Mouse (Mus musculus): ENCODE results near the gene Atp7b. TPM values are rescaled to one million over a fixed set of nuclear protein-coding genes. Genes with fewer than 3 reads are reported as not detected.

Gene Atp7b
- polyA plus RNA-seq (2015; fragmentation: Nextera tagmentation; extraction: Ambion mirVana) = 1.3 and 1.7 TPM in 2 replicates

DNA sequence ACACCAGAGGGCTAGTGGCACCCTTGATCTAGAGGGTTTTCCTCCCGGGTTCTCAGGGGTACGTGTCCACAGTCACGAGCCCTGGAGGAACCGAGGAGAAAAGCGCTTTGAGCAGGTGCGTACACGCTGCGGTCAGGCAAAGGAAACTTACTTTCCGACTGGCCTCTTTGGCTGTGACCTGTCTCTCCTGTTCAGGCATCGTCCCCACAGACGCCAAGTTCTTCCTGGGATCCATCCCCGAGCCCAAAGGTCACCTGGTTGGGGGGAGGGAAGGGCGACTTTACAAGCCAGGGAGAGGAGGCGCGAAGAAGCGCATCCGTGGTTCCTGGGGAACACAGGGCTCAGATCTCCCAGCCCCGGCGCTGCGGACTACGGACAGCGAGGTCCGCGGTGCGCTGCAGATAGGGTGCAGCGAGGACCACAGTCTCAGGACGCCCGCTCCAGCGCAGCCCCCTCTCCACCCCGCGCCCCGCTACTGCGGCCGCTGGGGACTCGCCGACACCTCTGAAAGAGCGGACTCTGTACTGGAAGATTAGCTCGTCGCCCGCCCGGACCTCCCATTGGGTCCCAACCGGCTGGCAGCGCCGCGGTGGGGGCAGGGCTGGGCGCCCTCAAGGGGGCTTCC lies at the start of gene Atp7b:
TSS of gene Atp7b (minus strand) at position 485 of the 625 bp plus-strand sequence.
- H3K9me3 ChIP-seq = no peaks in the 10 kb centered on the region
- peaks cover 10% of the 10 kb centered on the region for H3K4me1 ChIP-seq
- H3K36me3 ChIP-seq = peaks cover 13% of the 10 kb centered on the region
- H3K27ac ChIP-seq (replicated peaks) = no peak within 1 kb of the TSS
- H3K9ac ChIP-seq (replicated peaks) = peak within 1 kb of the TSS; percentile 68
- peaks cover 14% of the 10 kb centered on the region; the same call in 1 of the 2 replicates for H3K27me3 ChIP-seq
- under 1% methylated on average over 44 of the region's 46 CpGs for WGBS
- H3K4me3 ChIP-seq = peak within 1 kb of the TSS; percentile 71
- ATAC-seq (replicated peaks) = peak; percentile 94
- peak within 1 kb of the TSS; percentile 87 for H3K4me2 ChIP-seq (replicated peaks)

DNA sequence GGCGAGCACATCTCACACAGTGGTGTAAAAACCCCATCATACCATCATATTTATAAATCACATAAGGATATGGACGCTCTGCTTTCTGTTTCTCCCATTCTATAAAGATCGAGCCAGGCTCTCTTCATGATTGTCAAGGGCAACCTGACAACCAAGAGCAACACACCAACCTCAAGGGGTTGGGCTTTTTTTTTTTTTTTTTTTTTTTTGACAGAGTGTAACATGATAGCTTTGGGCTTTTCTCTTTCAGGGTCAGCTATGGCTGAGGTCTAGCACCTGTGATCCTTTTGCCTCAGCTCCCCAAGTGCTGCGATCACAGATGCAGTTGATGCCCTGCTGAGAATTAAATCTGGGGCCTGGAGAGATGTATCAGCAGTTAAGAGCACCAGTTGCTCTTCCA lies 46.9 kb upstream of the Atp7b start:
- Histone ChIP-seq H3K27ac (replicated peaks) (no peak overlapping the region), H3K4me3 (no peak overlapping the region)

DNA sequence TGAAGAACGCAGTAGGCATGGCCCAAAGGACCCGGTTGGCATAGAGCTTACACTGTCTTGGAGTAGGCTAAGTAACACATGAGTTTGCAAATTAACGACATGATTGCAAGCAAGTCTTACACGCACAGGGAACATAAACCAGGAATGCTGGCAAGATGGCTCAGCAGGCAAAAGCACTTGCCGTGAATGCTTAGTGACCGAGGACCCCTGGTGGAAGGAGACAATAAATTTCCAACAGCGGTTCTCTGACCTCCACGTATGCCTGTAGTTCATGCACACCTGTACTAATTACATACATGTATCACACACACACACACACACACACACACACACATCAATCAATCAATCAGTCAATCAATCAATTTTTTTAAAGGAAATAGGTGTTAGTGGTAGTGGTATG lies 31.5 kb upstream of the Atp7b start:
- Histone ChIP-seq H3K9ac (replicated peaks) (no peak overlapping the region), H3K4me2 (replicated peaks) (no peak overlapping the region), H3K4me1 (no peaks in the 10 kb centered on the region), H3K36me3 (no peaks in the 10 kb centered on the region), H3K9me3 (no peaks in the 10 kb centered on the region), H3K27ac (replicated peaks) (no peak overlapping the region), H3K4me3 (no peak overlapping the region), H3K27me3 (no peaks in the 10 kb centered on the region)
- WGBS = 49% methylated on average over 8 of the region's 8 CpGs
- ATAC-seq (replicated peaks) = no peak

More for the DNA sequence above, 46.9 kb upstream of the Atp7b start:
- Histone ChIP-seq H3K9me3 (no peaks in the 10 kb centered on the region), H3K4me2 (replicated peaks) (no peak overlapping the region), H3K4me1 (no peaks in the 10 kb centered on the region), H3K9ac (replicated peaks) (no peak overlapping the region), H3K36me3 (no peaks in the 10 kb centered on the region), H3K27me3 (no peaks in the 10 kb centered on the region)
- ATAC-seq (replicated peaks) = no peak
- 78% methylated on average over 4 of the region's 4 CpGs for WGBS

DNA sequence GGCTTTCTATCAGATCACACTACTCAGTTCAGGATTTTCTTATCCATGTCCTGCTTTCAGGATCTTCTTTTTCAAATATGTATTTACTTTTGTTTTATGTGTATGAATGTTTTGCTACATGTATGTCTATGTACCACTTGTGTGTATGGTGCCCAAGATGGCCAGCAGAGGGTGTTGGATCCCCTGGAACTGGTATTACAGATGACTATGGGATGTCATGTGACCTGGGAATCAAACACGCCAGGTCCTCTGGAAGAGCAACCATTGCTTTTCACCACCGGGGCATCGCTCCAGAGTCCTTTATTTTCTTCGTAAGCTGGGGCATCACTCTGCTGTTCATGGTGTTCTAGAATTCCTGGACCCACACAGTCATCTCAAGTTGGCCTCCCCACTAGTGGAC lies 29.1 kb upstream of the Atp7b start:
- Histone ChIP-seq H3K4me1 (no peaks in the 10 kb centered on the region), H3K36me3 (no peaks in the 10 kb centered on the region), H3K27me3 (no peaks in the 10 kb centered on the region), H3K9ac (replicated peaks) (no peak overlapping the region), H3K4me2 (replicated peaks) (no peak overlapping the region), H3K9me3 (no peaks in the 10 kb centered on the region), H3K4me3 (no peak overlapping the region), H3K27ac (replicated peaks) (no peak overlapping the region)
- 97% methylated on average over 4 of the region's 4 CpGs for WGBS
- ATAC-seq (replicated peaks) = no peak

DNA sequence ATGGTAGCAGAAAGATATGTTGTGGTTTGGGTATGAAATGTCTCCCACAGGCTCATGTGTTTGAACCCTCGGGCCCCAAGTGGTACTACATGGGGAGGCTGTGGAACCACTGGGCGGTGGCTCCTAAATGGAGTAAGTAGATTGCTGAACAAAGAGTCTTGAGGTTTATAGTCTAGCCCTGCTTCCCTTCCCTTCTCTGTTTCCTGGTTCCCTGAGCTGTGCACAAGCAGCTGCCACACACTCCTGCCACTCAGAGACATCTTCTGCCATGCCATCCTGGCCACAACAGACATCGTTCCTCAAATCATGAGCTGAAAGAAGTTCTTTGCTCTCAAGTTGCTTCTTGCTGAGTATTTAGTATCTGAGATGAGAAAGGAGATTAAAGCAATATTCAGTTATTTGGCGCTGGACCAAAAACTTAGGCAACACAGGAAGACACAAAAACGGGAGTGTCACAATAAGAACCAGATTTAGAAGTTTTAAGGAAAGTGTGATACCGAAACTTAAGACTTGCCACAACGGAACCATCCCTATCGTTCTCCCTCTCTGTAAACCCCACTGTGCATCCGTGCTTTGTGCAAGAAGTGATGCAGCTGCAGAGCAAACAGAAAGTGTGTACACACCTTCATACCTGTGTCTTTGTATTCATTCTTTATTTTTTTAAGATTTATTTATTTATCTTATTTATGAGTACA lies 19.4 kb upstream of the Atp7b start:
- no peak overlapping the region for H3K9ac ChIP-seq (replicated peaks)
- no peak overlapping the region for H3K4me3 ChIP-seq
- no peaks in the 10 kb centered on the region for H3K36me3 ChIP-seq
- WGBS = 87% methylated on average over 9 of the region's 9 CpGs
- H3K27me3 ChIP-seq = no peaks in the 10 kb centered on the region
- H3K27ac ChIP-seq (replicated peaks) = no peak overlapping the region
- H3K4me2 ChIP-seq (replicated peaks) = no peak overlapping the region
- H3K4me1 ChIP-seq = no peaks in the 10 kb centered on the region
- ATAC-seq (replicated peaks) = no peak
- no peaks in the 10 kb centered on the region for H3K9me3 ChIP-seq

DNA sequence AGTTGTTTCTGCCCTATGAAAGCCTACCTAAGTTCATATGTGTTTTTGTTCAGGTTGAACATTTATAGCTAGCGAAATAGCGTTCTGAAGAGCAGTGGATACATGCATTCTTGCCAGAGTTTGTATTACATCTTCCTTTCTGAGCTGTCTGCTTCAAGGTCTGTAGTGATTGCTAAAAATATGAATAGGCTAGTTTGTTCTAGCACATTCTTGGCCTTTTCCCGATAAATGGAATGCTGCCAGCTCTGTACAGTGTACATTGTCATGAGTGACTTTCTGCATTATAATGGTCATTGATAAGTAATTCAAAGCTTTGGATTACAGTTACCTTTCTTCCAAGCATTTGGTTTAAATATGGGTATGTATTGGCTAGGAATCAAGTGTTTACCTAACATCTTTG lies 1.0 kb upstream of the Atp7b start:
- H3K27ac ChIP-seq (replicated peaks) = no peak overlapping the region

DNA sequence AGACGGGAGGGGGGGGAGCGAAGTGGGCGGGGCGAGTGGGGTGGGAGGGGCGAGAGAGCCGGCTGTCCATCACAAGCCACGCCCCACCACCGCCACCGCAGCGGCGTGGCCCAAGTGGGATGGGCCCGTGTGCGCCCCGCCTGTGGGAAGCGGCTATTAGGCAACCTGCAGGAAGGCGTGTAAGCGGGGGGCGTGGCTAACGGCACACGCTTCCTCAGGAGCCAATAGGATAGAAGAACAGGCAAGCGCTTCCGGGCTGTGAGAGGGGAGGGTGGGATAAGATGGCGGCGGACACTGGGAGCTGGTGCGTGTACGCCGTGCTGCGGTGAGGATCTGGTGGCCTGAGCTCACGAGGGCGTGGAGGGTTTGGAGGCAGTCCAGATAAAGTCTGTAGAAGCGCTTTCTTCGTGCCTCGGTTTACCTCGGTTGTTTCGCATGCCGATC lies 363 bp upstream of the Atp7b start, which contains the start of gene Alg11:
TSS of gene Alg11 (plus strand) at position 276 of the 444 bp plus-strand sequence.
- peak within 1 kb of the TSS; percentile 71 for H3K4me3 ChIP-seq
- WGBS = under 1% methylated on average over 36 of the region's 36 CpGs
- H3K27ac ChIP-seq (replicated peaks) = no peak within 1 kb of the TSS
- H3K9ac ChIP-seq (replicated peaks) = peak within 1 kb of the TSS; percentile 68
- H3K36me3 ChIP-seq = peaks cover 18% of the 10 kb centered on the region
- H3K4me1 ChIP-seq = peaks cover 10% of the 10 kb centered on the region
- peak within 1 kb of the TSS; percentile 87 for H3K4me2 ChIP-seq (replicated peaks)
- peak; percentile 100 for ATAC-seq (replicated peaks)
- H3K27me3 ChIP-seq = peaks cover 14% of the 10 kb centered on the region; the same call in 1 of the 2 replicates
- H3K9me3 ChIP-seq = no peaks in the 10 kb centered on the region

More for the DNA sequence above, 1.0 kb upstream of the Atp7b start:
- H3K36me3 ChIP-seq = peaks cover 25% of the 10 kb centered on the region
- peak overlapping the region; percentile 48; the same call in 1 of the 2 replicates for H3K9ac ChIP-seq (replicated peaks)
- H3K4me1 ChIP-seq = peaks cover 10% of the 10 kb centered on the region
- ATAC-seq (replicated peaks) = no peak
- H3K9me3 ChIP-seq = no peaks in the 10 kb centered on the region
- peak overlapping the region; percentile 87 for H3K4me2 ChIP-seq (replicated peaks)
- 3% methylated on average over 3 of the region's 3 CpGs for WGBS
- peaks cover 14% of the 10 kb centered on the region; the same call in 1 of the 2 replicates for H3K27me3 ChIP-seq
- peak overlapping the region; percentile 71 for H3K4me3 ChIP-seq

DNA sequence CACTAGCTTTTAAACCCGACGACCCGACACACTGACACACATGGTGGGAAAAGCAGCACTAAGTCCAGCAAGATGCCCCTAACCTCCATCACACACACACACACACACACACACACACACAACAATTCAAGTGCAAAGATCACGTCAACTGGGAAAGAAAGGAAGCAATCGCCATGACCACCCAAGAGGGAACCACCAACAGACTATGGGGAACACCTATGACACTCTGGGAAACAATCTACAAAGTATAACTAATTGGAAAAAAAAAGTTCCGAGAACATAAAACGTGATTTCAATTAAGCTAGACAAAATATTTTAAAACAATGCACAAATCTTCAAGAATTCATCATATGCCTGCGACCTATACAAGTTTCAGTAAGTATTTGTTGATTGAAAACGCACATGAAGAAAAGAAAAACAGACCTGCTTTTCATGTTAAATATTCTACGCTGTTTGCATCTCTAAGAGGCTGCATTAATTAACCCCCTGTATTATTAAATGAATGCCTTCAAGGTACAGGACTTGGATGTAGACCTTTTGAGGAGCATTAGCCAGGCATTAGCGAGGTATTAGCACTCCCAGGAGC lies 859 bp downstream of the Atp7b start:
- peaks cover 8% of the 10 kb centered on the region; the same call in 1 of the 2 replicates for H3K36me3 ChIP-seq
- H3K27ac ChIP-seq (replicated peaks) = no peak overlapping the region
- H3K4me2 ChIP-seq (replicated peaks) = peak overlapping the region; percentile 87
- H3K27me3 ChIP-seq = peaks cover 14% of the 10 kb centered on the region; the same call in 1 of the 2 replicates
- peak overlapping the region; percentile 68 for H3K9ac ChIP-seq (replicated peaks)
- peak overlapping the region; percentile 71 for H3K4me3 ChIP-seq
- 29% methylated on average over 11 of the region's 11 CpGs for WGBS
- peaks cover 10% of the 10 kb centered on the region for H3K4me1 ChIP-seq
- ATAC-seq (replicated peaks) = no peak
- no peaks in the 10 kb centered on the region for H3K9me3 ChIP-seq

DNA sequence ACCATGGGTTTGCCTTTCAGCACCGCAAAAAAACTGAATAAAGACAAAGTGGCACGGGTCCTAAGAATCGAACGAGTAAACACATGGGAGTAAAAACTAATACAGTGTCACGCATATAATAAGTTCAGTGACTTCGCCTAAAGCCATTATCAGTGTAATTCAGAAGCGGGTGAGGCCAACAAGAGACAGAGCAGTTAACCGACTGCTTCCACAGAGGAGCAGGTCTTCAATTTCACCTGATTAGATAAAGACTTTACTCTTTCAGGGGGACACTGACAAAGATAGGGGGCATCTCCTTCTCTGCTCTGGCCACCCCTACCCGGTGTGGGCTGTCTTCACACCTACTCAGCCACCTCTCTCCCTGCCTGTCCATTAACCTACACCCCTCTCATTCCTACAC lies 1.7 kb downstream of the Atp7b start:
- Histone ChIP-seq H3K9me3 (no peaks in the 10 kb centered on the region), H3K27ac (replicated peaks) (no peak overlapping the region), H3K4me2 (replicated peaks) (no peak overlapping the region), H3K4me3 (no peak overlapping the region), H3K9ac (replicated peaks) (no peak overlapping the region), H3K27me3 (peaks cover 14% of the 10 kb centered on the region; the same call in 1 of the 2 replicates), H3K36me3 (0 out of 2 replicates have a peak, but pooled peaks cover 4% of the 10 kb centered on the region), H3K4me1 (peaks cover 10% of the 10 kb centered on the region)
- WGBS = 80% methylated on average over 9 of the region's 9 CpGs
- ATAC-seq (replicated peaks) = no peak

DNA sequence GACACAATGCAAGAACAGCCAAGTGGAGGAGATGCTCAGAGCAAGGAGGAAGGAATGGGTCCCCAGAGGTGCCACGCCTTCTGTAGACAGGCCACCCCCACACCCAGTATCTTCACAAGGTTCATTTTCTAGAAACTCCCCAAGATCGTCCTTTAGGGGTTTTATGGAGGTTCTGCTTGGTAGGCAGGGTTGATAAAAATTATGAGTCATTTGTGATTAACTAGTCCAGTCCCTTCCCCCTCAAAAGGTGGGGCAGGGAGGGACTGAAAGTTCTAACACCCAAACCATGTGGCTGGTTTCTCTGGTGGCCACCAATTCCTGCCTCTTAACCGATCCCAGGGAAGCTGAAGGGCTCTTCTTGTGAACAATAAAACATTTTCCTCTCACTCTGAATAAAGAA lies 3.3 kb downstream of the Atp7b start:
- Histone ChIP-seq H3K4me1 (peaks cover 10% of the 10 kb centered on the region), H3K36me3 (no peaks in the 10 kb centered on the region), H3K9ac (replicated peaks) (no peak overlapping the region), H3K27me3 (peaks cover 14% of the 10 kb centered on the region; the same call in 1 of the 2 replicates), H3K4me3 (no peak overlapping the region), H3K4me2 (replicated peaks) (no peak overlapping the region), H3K27ac (replicated peaks) (no peak overlapping the region), H3K9me3 (no peaks in the 10 kb centered on the region)
- WGBS = 84% methylated on average over 3 of the region's 3 CpGs
- no peak for ATAC-seq (replicated peaks)

DNA sequence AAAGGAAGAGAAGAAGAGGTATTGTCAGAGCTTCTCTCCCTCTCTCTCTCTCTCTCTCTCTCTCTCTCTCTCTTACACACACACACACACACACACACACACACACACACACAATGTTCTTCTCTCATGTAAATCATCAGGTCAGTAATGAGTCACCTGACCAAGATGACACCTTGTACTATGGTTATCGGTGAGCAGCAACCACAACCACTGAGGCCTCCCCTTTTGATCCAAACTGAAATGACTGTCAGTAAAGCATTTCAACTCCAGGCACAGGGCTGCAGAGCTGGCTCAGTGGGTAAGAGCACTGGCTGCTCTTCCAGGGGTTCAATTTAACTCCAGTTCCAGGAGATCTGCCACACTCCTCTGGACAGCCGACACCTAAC lies 4.6 kb downstream of the Atp7b start:
- no peaks in the 10 kb centered on the region for H3K9me3 ChIP-seq
- H3K4me3 ChIP-seq = no peak overlapping the region
- H3K4me2 ChIP-seq (replicated peaks) = no peak overlapping the region
- H3K36me3 ChIP-seq = no peaks in the 10 kb centered on the region
- H3K4me1 ChIP-seq = peaks cover 4% of the 10 kb centered on the region
- WGBS = 94% methylated on average over 2 of the region's 2 CpGs
- H3K27ac ChIP-seq (replicated peaks) = no peak overlapping the region
- peaks cover 14% of the 10 kb centered on the region; the same call in 1 of the 2 replicates for H3K27me3 ChIP-seq
- no peak for ATAC-seq (replicated peaks)
- no peak overlapping the region for H3K9ac ChIP-seq (replicated peaks)
